Mouse (Mus musculus) ES-Bruce4 (cell line): ENCODE data around the gene Hoxd13. TPM values are rescaled to one million over a fixed set of nuclear protein-coding genes. Genes with fewer than 3 reads are reported as not detected.

Experiments used
- H3K27ac ChIP-seq: 2 replicates; pipeline ENCODE4 v1.5.1; 2012; ENCODE audit warnings: low read length, inconsistent platforms; ENCODE audit not compliant: insufficient read depth
- H3K27me3 ChIP-seq: 2 replicates; pipeline ENCODE4 v1.6.1; 2012; ENCODE audit warnings: mild to moderate bottlenecking, low read length, inconsistent platforms; ENCODE audit not compliant: control insufficient read depth, poor library complexity, insufficient read depth, severe bottlenecking
- H3K36me3 ChIP-seq: 2 replicates; pipeline ENCODE4 v1.6.1; 2012; ENCODE audit warnings: inconsistent platforms, mild to moderate bottlenecking, low read length, moderate library complexity; ENCODE audit not compliant: control insufficient read depth, poor library complexity, insufficient read depth, severe bottlenecking
- H3K4me1 ChIP-seq: one replicate; pipeline ENCODE4 v1.8.1; 2011; ENCODE audit warnings: low read length; ENCODE audit not compliant: control insufficient read depth, insufficient read depth
- H3K4me3 ChIP-seq: 2 replicates; pipeline ENCODE4 v1.5.1; 2011; ENCODE audit warnings: low read depth, mild to moderate bottlenecking, low read length
- H3K9ac ChIP-seq: 2 replicates; pipeline ENCODE4 v1.6.1; 2012; ENCODE audit warnings: low read depth, mild to moderate bottlenecking, inconsistent platforms; ENCODE audit not compliant: poor library complexity, severe bottlenecking
- H3K9me3 ChIP-seq: replicated peaks from 2 replicates; pipeline ENCODE4 v1.6.1; 2012; ENCODE audit warnings: mild to moderate bottlenecking, low read length, inconsistent platforms; ENCODE audit not compliant: control insufficient read depth, poor library complexity, insufficient read depth, severe bottlenecking
- CTCF ChIP-seq: IDR thresholded peaks from one replicate; pipeline ENCODE4 v1.8.1; 2011; ENCODE audit warnings: low read depth, low read length
- EP300 ChIP-seq: IDR thresholded peaks from 2 replicates; pipeline ENCODE4 v1.6.1; 2011; ENCODE audit warnings: low read depth, low read length; ENCODE audit not compliant: insufficient read depth
- POLR2A ChIP-seq: IDR thresholded peaks from one replicate; pipeline ENCODE4 v1.8.1; 2011; ENCODE audit warnings: low read length; ENCODE audit not compliant: insufficient read depth
- polyA plus RNA-seq: library from polyadenylated mRNA; stranded (reverse); fragments of >200 nt; gene quantifications from 2 replicates; pipeline ENCODE4 v1.2.4, GENCODE M21; 2011; ENCODE audit warnings: low read depth; ENCODE audit not compliant: missing spikeins, insufficient read depth, insufficient read length

Gene Hoxd13
- polyA plus RNA-seq, 1 experiment, result not detected

GRCm38 (mm10) chr2:74690338-74690716 is 22.2 kb downstream of the Hoxd13 start:
- no peaks in the 10 kb centered on the region for H3K4me1 ChIP-seq
- no peak overlapping the region for H3K9ac ChIP-seq
- peaks cover 59% of the 10 kb centered on the region for H3K27me3 ChIP-seq
- no peak for TF ChIP-seq CTCF
- TF ChIP-seq POLR2A, result no peak
- no peak for TF ChIP-seq EP300
- H3K27ac ChIP-seq, result no peak overlapping the region
- no peaks in the 10 kb centered on the region for H3K9me3 ChIP-seq
- H3K4me3 ChIP-seq, result no peak overlapping the region
- no peaks in the 10 kb centered on the region for H3K36me3 ChIP-seq

GRCm38 (mm10) chr2:74691022-74691951 is 23.2 kb downstream of the Hoxd13 start, which contains the start of gene Hoxd10:
Gene Hoxd10 (plus strand): TSS chr2:74691924.
- peaks cover 64% of the 10 kb centered on the region for H3K27me3 ChIP-seq
- H3K4me3 ChIP-seq, result peak within 1 kb of the TSS; percentile 49
- 0 out of 2 replicates have a peak within 1 kb of the TSS, but pooled peaks have one; percentile 10 for H3K9ac ChIP-seq
- no peaks in the 10 kb centered on the region for H3K4me1 ChIP-seq
- peak; percentile 59 for TF ChIP-seq CTCF
- no peak for TF ChIP-seq EP300
- no peak for TF ChIP-seq POLR2A
- no peak within 1 kb of the TSS for H3K27ac ChIP-seq
- H3K9me3 ChIP-seq, result no peaks in the 10 kb centered on the region
- H3K36me3 ChIP-seq, result no peaks in the 10 kb centered on the region

- H3K4me1 ChIP-seq, result no peaks in the 10 kb centered on the region
- H3K27me3 ChIP-seq, result peaks cover 64% of the 10 kb centered on the region
- TF ChIP-seq EP300 (no peak), CTCF (no peak), POLR2A (no peak)
- H3K4me3 ChIP-seq, result peak overlapping the region; percentile 22
- H3K36me3 ChIP-seq, result no peaks in the 10 kb centered on the region
- no peak overlapping the region for H3K27ac ChIP-seq
- H3K9me3 ChIP-seq, result no peaks in the 10 kb centered on the region
- H3K9ac ChIP-seq, result no peak overlapping the region
Observed at GRCm38 (mm10) chr2:74691995-74692807, 24.1 kb downstream of the Hoxd13 start.

GRCm38 (mm10) chr2:74692808-74693431 is 24.8 kb downstream of the Hoxd13 start:
- peaks cover 62% of the 10 kb centered on the region for H3K27me3 ChIP-seq
- H3K4me1 ChIP-seq, result no peaks in the 10 kb centered on the region
- H3K9ac ChIP-seq, result no peak overlapping the region
- no peaks in the 10 kb centered on the region for H3K36me3 ChIP-seq
- no peak overlapping the region; the same call in 1 of the 2 replicates for H3K4me3 ChIP-seq
- H3K27ac ChIP-seq, result no peak overlapping the region
- H3K9me3 ChIP-seq, result no peaks in the 10 kb centered on the region
- no peak for TF ChIP-seq CTCF
- no peak for TF ChIP-seq POLR2A
- TF ChIP-seq EP300, result no peak

GRCm38 (mm10) chr2:74693432-74693827 is 25.3 kb downstream of the Hoxd13 start:
- TF ChIP-seq POLR2A (no peak), CTCF (no peak), EP300 (no peak)
- H3K36me3 ChIP-seq, result no peaks in the 10 kb centered on the region
- peaks cover 65% of the 10 kb centered on the region for H3K27me3 ChIP-seq
- H3K9me3 ChIP-seq, result no peaks in the 10 kb centered on the region
- no peak overlapping the region for H3K27ac ChIP-seq
- no peaks in the 10 kb centered on the region for H3K4me1 ChIP-seq
- no peak overlapping the region for H3K4me3 ChIP-seq
- H3K9ac ChIP-seq, result no peak overlapping the region

- peaks cover 69% of the 10 kb centered on the region for H3K27me3 ChIP-seq
- no peaks in the 10 kb centered on the region for H3K36me3 ChIP-seq
- no peak overlapping the region for H3K27ac ChIP-seq
- H3K9me3 ChIP-seq, result no peaks in the 10 kb centered on the region
- TF ChIP-seq POLR2A, result no peak
- TF ChIP-seq CTCF, result peak; percentile 51
- H3K4me1 ChIP-seq, result no peaks in the 10 kb centered on the region
- no peak overlapping the region for H3K9ac ChIP-seq
- no peak overlapping the region for H3K4me3 ChIP-seq
Observed at GRCm38 (mm10) chr2:74694066-74694465, 26.0 kb downstream of the Hoxd13 start.
